Mouse (Mus musculus) skeletal muscle tissue, adult 2 months (tissue): ENCODE results near the gene Tmem132d.
"Not testable (repeated sequence)": the region's sequence is repeated elsewhere in the genome, so short reads cannot be mapped to it uniquely, and the experiment has no call there.

Experiments
- DNase-seq: peaks from one replicate; pipeline ENCODE4 v3.0.0-alpha.2; 2012; ENCODE audit warnings: low read depth, low spot score

Tmem132d gene

DNA sequence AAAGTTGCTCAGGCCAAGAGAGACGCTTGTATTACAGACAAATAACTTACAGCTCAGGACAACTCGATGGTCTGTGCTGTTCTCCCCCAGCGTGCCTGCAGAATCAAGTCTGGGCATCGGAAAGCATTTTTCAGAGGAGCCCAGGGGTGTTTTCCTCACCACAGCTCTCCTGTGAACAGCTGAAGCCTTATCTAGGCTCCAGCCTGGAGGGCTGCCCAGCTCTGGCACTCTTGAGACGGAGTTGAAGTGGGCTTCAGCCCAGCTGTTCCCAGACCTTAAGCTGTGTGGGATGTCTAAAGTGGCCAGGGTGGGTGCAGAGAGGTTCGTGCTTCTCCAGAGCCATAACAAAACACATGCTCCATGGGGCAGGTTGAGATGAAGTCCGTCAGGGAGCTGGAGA is 657.1 kb downstream of the Tmem132d start:
- no peak for DNase-seq

DNA sequence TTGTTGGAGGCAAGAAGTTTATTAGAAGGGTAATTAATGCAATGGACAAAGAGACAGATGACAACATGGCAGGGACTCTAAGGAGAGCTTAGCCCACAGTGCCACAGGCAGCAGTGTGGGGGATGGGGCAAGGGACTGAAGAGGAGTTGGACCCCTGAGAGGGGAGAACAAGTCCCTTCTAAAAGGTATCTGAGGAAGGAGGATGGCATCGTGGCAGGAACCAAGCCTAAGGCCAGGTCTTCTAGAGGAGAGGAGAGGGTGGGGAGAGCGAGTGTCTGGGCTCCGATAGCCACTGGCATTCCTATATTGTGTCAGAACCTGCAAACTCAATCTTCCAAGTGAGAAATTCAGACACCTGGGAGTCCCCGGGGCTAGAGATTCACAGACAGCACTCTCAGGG is 674.3 kb downstream of the Tmem132d start:
- no peak for DNase-seq

DNA sequence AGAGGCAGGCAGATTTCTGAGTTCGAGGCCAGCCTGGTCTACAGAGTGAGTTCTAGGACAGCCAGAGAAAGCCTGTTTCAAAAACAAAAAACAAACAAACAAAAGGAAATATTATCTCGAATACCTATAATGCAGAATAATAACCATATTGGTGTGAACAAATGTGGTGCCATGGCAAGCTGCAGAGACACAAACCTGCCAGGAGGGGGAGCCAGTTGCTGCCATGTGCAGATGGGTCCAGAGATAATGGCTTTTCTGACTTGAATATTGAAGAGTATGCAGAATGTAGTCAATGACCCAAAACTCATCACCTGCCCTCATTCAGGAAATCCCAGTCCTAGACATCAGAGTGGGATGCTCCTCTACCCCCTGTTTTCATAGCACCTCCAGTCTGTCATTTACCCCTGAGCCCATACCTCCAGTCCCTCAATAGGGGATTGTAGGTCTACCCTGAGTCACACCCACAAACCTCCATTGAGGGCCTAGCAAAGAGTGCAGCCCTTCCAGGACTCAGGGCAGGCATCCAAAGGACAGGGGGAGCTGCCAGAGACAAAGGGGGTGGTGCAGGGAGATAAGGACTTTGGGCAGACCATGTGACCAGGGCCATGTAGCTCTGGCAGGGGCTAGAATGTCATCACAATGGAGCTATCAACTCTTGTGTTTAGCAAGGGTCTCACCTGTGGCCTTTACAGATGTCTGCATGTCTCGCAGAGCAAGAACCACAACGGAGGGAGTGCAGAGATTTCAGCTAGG is 676.0 kb downstream of the Tmem132d start:
- DNase-seq = no peak

DNA sequence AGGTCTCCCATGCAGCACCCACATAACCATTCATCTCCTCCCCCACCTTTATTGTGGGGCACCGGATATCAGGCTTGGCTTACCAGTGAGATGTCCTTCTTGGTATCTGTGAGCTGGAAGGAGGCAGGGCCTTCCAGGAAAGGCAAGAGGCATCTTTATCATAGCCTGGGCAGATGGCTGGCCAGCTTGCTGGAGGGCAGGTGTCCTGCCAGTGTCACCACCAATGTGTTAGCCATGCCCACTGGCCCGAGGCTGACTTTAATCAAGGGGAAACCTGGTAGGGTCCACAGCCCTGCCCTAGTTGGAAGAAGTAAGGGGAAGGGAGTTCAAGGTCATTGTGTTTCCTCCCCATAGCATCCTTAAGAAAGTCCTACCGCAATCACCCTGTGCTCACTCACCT is 676.9 kb downstream of the Tmem132d start:
- DNase-seq = no peak

DNA sequence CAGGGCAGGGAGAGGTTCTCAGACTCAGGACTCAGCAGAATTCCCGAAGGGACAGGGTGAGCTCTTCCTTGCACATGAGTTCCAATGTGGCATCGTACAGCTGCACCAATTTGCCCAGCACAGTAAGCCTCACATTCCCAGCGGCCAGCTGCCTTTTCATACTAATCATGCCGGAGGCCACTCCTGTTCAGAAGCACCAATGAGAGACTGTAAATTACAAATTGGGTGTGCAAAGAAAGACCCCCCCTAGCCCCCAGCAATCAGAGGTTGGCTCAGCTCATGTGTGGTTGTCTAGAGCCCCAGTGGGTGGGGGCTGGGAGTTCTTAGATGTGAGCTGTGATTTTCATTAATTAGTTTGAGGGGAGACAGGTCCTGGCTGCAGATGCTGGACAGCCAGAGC is 677.3 kb downstream of the Tmem132d start:
- DNase-seq = no peak

DNA sequence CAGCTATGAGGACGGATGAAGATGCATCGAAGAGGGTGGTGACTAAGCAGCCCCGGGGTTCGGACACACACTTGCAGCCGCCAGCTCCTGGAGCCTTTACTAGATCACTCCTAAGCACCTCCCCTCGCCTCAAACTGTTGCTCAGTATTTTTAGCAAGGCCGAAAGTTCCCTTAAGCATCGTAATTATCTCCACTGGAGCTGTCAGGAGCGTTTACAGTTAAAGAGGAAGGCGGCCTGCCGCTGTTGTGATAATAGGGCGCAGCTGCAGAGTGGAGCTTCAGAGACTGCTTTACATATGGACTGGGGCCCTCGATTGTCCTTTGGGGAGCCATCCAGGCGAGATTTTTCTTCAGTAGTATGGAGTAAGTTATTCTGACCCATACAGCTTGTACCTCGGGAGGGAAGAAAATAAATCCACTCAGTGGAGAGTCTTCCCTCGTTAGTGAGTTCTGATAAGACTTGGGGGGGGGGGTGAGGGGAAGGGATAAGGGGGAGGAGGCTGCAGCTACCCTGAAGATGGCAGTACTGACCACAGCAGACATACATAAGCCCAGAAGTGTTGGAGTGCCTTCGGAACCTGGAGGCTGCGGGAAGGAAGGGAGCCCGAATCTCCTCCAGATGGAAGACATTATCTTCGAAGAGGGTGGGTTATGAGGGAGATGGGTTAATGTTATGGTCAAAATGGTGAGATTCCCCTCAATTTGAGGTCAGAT is 681.5 kb downstream of the Tmem132d start:
- no peak for DNase-seq

DNA sequence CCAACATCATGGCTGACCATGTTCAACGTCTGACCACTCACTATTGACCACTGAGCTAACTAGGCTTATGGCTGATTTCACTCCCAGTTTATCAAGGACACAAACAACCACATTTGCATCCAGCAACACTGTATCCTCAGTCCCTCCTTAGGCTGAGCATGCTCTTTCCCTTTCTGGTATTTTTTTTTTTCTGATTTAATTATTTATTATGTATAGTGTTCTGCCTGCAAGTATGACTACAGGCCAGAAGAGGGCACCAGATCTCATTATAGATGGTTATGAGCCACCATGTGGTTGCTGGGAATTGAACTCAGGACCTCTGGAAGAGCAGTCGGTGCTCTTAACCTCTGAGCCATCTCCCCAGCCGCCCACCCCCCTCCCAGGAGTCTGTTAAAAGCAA is 683.3 kb downstream of the Tmem132d start:
- not testable (repeated sequence) for DNase-seq

DNA sequence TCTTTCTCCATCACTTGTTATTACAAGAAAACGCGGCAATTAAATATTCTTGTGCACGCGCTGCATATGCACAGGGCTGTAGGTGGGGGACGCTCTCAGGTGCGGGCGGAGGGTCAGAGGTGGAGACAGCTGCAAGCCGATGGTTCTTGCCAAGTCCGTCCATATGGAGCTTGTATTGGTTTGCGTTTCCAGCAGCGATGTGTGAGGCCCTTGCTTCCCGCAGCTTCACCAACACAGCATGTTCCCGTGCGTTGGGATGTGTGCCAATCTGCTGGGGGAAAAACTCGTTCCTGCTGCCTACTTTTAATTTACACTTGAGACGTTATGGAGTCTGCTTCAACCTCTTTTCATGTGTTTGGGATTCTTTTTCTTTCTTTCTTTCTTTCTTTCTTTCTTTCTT is 691.5 kb downstream of the Tmem132d start:
- DNase-seq = no peak
